Mouse (Mus musculus): Measurements from ENCODE around the gene Casp6. TPM values are rescaled to one million over a fixed set of nuclear protein-coding genes. Genes with fewer than 3 reads are reported as not detected.
A peak's percentile ranks its signal among the peaks of the same experiment; 100 is the strongest.

The Casp6 gene
- polyA plus RNA-seq, 1 experiment from 2014 or later, result 24.4 TPM

- H3K27ac ChIP-seq, result no peak overlapping the region
- H3K36me3 ChIP-seq (ENCODE audit: inconsistent target), result no peaks in the 10 kb centered on the region
- H3K79me2 ChIP-seq (ENCODE audit: inconsistent target), result peaks cover 24% of the 10 kb centered on the region; the same call in 1 of the 2 replicates
- 100% methylated on average over 2 of the region's 2 CpGs for WGBS (ENCODE audit: missing documents)
- H3K4me3 ChIP-seq (ENCODE audit: inconsistent target), result no peak overlapping the region
Observed at GRCm38 (mm10) chr3:129940780-129941179, 39.6 kb downstream of the Casp6 start.

GRCm38 (mm10) chr3:129941291-129941690, 40.1 kb downstream of the Casp6 start:
- Histone ChIP-seq H3K27ac (no peak overlapping the region), H3K79me2 (ENCODE audit: inconsistent target) (peaks cover 24% of the 10 kb centered on the region; the same call in 1 of the 2 replicates), H3K36me3 (ENCODE audit: inconsistent target) (no peaks in the 10 kb centered on the region), H3K4me3 (ENCODE audit: inconsistent target) (no peak overlapping the region)
- 92% methylated on average over 1 of the region's 1 CpGs for WGBS (ENCODE audit: missing documents)

GRCm38 (mm10) chr3:129943813-129944212, 42.6 kb downstream of the Casp6 start:
- 0 out of 2 replicates have a peak overlapping the region, but pooled peaks have one; percentile 19 for H3K27ac ChIP-seq
- H3K4me3 ChIP-seq (ENCODE audit: inconsistent target), result no peak overlapping the region
- H3K79me2 ChIP-seq (ENCODE audit: inconsistent target), result peaks cover 23% of the 10 kb centered on the region; the same call in 1 of the 2 replicates
- H3K36me3 ChIP-seq (ENCODE audit: inconsistent target), result no peaks in the 10 kb centered on the region
- WGBS (ENCODE audit: missing documents), result 12% methylated on average over 4 of the region's 4 CpGs

- Histone ChIP-seq H3K27ac (0 out of 2 replicates have a peak overlapping the region, but pooled peaks have one; percentile 7), H3K36me3 (ENCODE audit: inconsistent target) (no peaks in the 10 kb centered on the region), H3K79me2 (ENCODE audit: inconsistent target) (peaks cover 29% of the 10 kb centered on the region; the same call in 1 of the 2 replicates), H3K4me3 (ENCODE audit: inconsistent target) (no peak overlapping the region)
- WGBS (ENCODE audit: missing documents), result 35% methylated on average over 5 of the region's 5 CpGs
Observed at GRCm38 (mm10) chr3:129946217-129946914, 45.1 kb downstream of the Casp6 start.

- WGBS (ENCODE audit: missing documents), result 29% methylated on average over 5 of the region's 5 CpGs
- H3K4me3 ChIP-seq (ENCODE audit: inconsistent target), result no peak overlapping the region
- H3K36me3 ChIP-seq (ENCODE audit: inconsistent target), result no peaks in the 10 kb centered on the region
- peaks cover 21% of the 10 kb centered on the region; the same call in 1 of the 2 replicates for H3K79me2 ChIP-seq (ENCODE audit: inconsistent target)
- peak overlapping the region; percentile 60 for H3K27ac ChIP-seq
Observed at GRCm38 (mm10) chr3:129948359-129948758, 47.1 kb downstream of the Casp6 start.

GRCm38 (mm10) chr3:129949158-129949773, 48.0 kb downstream of the Casp6 start:
- Histone ChIP-seq H3K4me3 (ENCODE audit: inconsistent target) (no peak overlapping the region), H3K79me2 (ENCODE audit: inconsistent target) (peaks cover 19% of the 10 kb centered on the region; the same call in 1 of the 2 replicates), H3K27ac (peak overlapping the region; percentile 60), H3K36me3 (ENCODE audit: inconsistent target) (no peaks in the 10 kb centered on the region)
- WGBS (ENCODE audit: missing documents), result 73% methylated on average over 5 of the region's 5 CpGs

GRCm38 (mm10) chr3:129953296-129953695, 52.1 kb downstream of the Casp6 start:
- Histone ChIP-seq H3K79me2 (ENCODE audit: inconsistent target) (peaks cover 10% of the 10 kb centered on the region; the same call in 1 of the 2 replicates), H3K4me3 (ENCODE audit: inconsistent target) (no peak overlapping the region), H3K36me3 (ENCODE audit: inconsistent target) (no peaks in the 10 kb centered on the region), H3K27ac (no peak overlapping the region)
- 68% methylated on average over 4 of the region's 4 CpGs for WGBS (ENCODE audit: missing documents)

GRCm38 (mm10) chr3:129962533-129962932, 61.3 kb downstream of the Casp6 start:
- H3K79me2 ChIP-seq (ENCODE audit: inconsistent target), result peaks cover 80% of the 10 kb centered on the region
- WGBS (ENCODE audit: missing documents), result 95% methylated on average over 8 of the region's 8 CpGs
- no peak overlapping the region for H3K27ac ChIP-seq
- H3K4me3 ChIP-seq (ENCODE audit: inconsistent target), result no peak overlapping the region
- H3K36me3 ChIP-seq (ENCODE audit: inconsistent target), result no peaks in the 10 kb centered on the region

Other genes starting within 250 kb of the Casp6 start
- gene Egf, start 146.1 kb upstream of the Casp6 start, polyA plus RNA-seq (2018), result 0.33 to 0.53 TPM (median 0.47 TPM) in 3 replicates
- not detected in 3 replicates for gene Lrit3, start 97.4 kb upstream of the Casp6 start, polyA plus RNA-seq (2018)
- gene Rrh, start 78.8 kb upstream of the Casp6 start, polyA plus RNA-seq (2018), result 0.13 TPM in 1 of 3 replicates, not detected in the others
- 11.8 to 57.0 TPM (median 36.2 TPM) in 3 replicates for gene Gar1, start 70.0 kb upstream of the Casp6 start, polyA plus RNA-seq (2018)
- not detected in 3 replicates for gene Cfi, start 65.5 kb upstream of the Casp6 start, polyA plus RNA-seq (2018)
- 7.3 to 12.6 TPM (median 8.2 TPM) in 3 replicates for gene Pla2g12a, start 22.8 kb upstream of the Casp6 start, polyA plus RNA-seq (2018)
- 27.0 to 32.9 TPM (median 32.2 TPM) in 3 replicates for gene Mcub, start 68.8 kb downstream of the Casp6 start, polyA plus RNA-seq (2018)
- 44.0 to 66.4 TPM (median 44.6 TPM) in 3 replicates for gene Sec24b, start 160.1 kb downstream of the Casp6 start, polyA plus RNA-seq (2018)
- gene Col25a1, start 230.1 kb downstream of the Casp6 start, polyA plus RNA-seq (2018), result not detected in 3 replicates